Mouse (Mus musculus) gastrocnemius, adult 18-20 months (tissue): ENCODE data around the gene Batf3. TPM values are rescaled to one million over a fixed set of nuclear protein-coding genes. Genes with fewer than 3 reads are reported as not detected.
A peak's percentile ranks its signal among the peaks of the same experiment; 100 is the strongest.
"Not testable (repeated sequence)": the region's sequence is repeated elsewhere in the genome, so short reads cannot be mapped to it uniquely, and the experiment has no call there.

ENCODE experiments used
- DNase-seq: peaks from one replicate; pipeline ENCODE4 v3.0.0; 2021; ENCODE audit warnings: low spot score
- total RNA-seq, 2 experiments: library from RNA; stranded (reverse); gene quantifications; 2 replicates each; pipeline ENCODE4 v1.2.3; 2021

Gene Batf3
- total RNA-seq, 2 experiments from 2014 or later: not detected

GRCm38 (mm10) chr1:191131692-191132091 lies 34.0 kb downstream of the Batf3 start:
- DNase-seq: no peak

- DNase-seq: no peak
Measured at GRCm38 (mm10) chr1:191132240-191132639, 34.6 kb downstream of the Batf3 start.

- no peak for DNase-seq
Measured at GRCm38 (mm10) chr1:191132934-191133333, 35.3 kb downstream of the Batf3 start.

- DNase-seq: no peak
Measured at GRCm38 (mm10) chr1:191135406-191135805, 37.8 kb downstream of the Batf3 start.

- no peak for DNase-seq
Measured at GRCm38 (mm10) chr1:191138436-191138835, 40.8 kb downstream of the Batf3 start.

- no peak for DNase-seq
Measured at GRCm38 (mm10) chr1:191138874-191139495, 41.3 kb downstream of the Batf3 start.

- no peak for DNase-seq
Measured at GRCm38 (mm10) chr1:191140983-191141382, 43.3 kb downstream of the Batf3 start.

GRCm38 (mm10) chr1:191149489-191149888 lies 51.8 kb downstream of the Batf3 start:
- DNase-seq: not testable (repeated sequence)

- DNase-seq: no peak
Measured at GRCm38 (mm10) chr1:191150924-191151605, 53.4 kb downstream of the Batf3 start.

- DNase-seq: peak; percentile 50
Measured at GRCm38 (mm10) chr1:191153052-191153451, 55.4 kb downstream of the Batf3 start.

GRCm38 (mm10) chr1:191154314-191154713 lies 56.7 kb downstream of the Batf3 start:
- DNase-seq: no peak

Other genes with a start within 250 kb of the Batf3 start
- gene Rps6kc1, start 186.1 kb upstream of the Batf3 start, total RNA-seq: 10 to 100 TPM; 18.2 to 18.7 TPM
- gene Angel2, start 172.7 kb upstream of the Batf3 start, total RNA-seq: 10 to 100 TPM; 26.4 to 30.1 TPM
- under 1 TPM; 0.25 to 0.71 TPM for gene Vash2, start 118.6 kb upstream of the Batf3 start, total RNA-seq
- gene Flvcr1, start 71.7 kb upstream of the Batf3 start, total RNA-seq: 10 to 100 TPM; 11.5 to 13.8 TPM
- gene Spata45, start 61.2 kb upstream of the Batf3 start, total RNA-seq: not detected
- gene Tatdn3, start 34.9 kb upstream of the Batf3 start, total RNA-seq: 10 to 100 TPM; 12.3 to 13.5 TPM
- under 1 TPM; 0.17 to 0.18 TPM for gene Nsl1, start 34.8 kb upstream of the Batf3 start, total RNA-seq
- not detected for gene Fam71a, start 67.0 kb downstream of the Batf3 start, total RNA-seq
- 100 to 1,000 TPM in 1 of 2 experiments, 10 to 100 TPM in 1; 14.7 to 163 TPM for gene Atf3, start 120.2 kb downstream of the Batf3 start, total RNA-seq
- 10 to 100 TPM; 67.8 to 76.9 TPM for gene Nenf, start 220.3 kb downstream of the Batf3 start, total RNA-seq
- 1 to 10 TPM; 1.1 to 1.5 TPM for gene Tmem206, start 228.1 kb downstream of the Batf3 start, total RNA-seq